Mouse (Mus musculus) heart, embryonic 16.5 days (tissue): ENCODE measurements around the gene Aspn. TPM values are rescaled to one million over a fixed set of nuclear protein-coding genes. Genes with fewer than 3 reads are reported as not detected.

ENCODE experiments used
- ATAC-seq: fragments of 200-750 bp; cut with Nextera tagmentation; replicated peaks from 2 replicates; pipeline ENCODE4 v1.8.0; 2017; ENCODE audit warnings: moderate number of reproducible peaks; ENCODE audit not compliant: insufficient read depth, low FRiP score; ENCODE audit errors: extremely low read depth
- H3K27ac ChIP-seq: fragments of 300-500 bp; sonication (generic); 2 replicates; pipeline ENCODE4 v1.5.1; 2014; ENCODE audit warnings: mild to moderate bottlenecking, low read length, control low read depth, moderate library complexity
- H3K27me3 ChIP-seq: fragments of 300-500 bp; sonication (generic); 2 replicates; pipeline ENCODE4 v1.6.1; 2014; ENCODE audit warnings: low read length, mixed read lengths; ENCODE audit not compliant: control insufficient read depth, insufficient read depth
- H3K36me3 ChIP-seq: fragments of 300-500 bp; sonication (generic); 2 replicates; pipeline ENCODE4 v1.6.1; 2014; ENCODE audit not compliant: control insufficient read depth, insufficient read depth
- H3K4me1 ChIP-seq: fragments of 300-500 bp; sonication (generic); 2 replicates; pipeline ENCODE4 v1.6.1; 2014; ENCODE audit warnings: low read length, mixed read lengths; ENCODE audit not compliant: control insufficient read depth, insufficient read depth
- H3K4me2 ChIP-seq: fragments of 300-500 bp; sonication (generic); 2 replicates; pipeline ENCODE4 v1.6.1; 2014; ENCODE audit warnings: low read depth, mild to moderate bottlenecking, control low read depth, low read length
- H3K4me3 ChIP-seq: fragments of 300-500 bp; sonication (generic); 2 replicates; pipeline ENCODE4 v1.5.1; 2014; ENCODE audit warnings: mild to moderate bottlenecking, control low read depth, low read length
- H3K9ac ChIP-seq: fragments of 300-500 bp; sonication (generic); 2 replicates; pipeline ENCODE4 v1.6.1; 2014; ENCODE audit warnings: low read length, control low read depth
- H3K9me3 ChIP-seq: fragments of 300-500 bp; sonication (generic); replicated peaks from 2 replicates; pipeline ENCODE4 v1.6.1; 2016; ENCODE audit warnings: low read length; ENCODE audit not compliant: control insufficient read depth
- WGBS: fragments of 180-500 bp; shearing (Covaris S2); extraction: QIAGEN DNeasy Blood & Tissue Kit; methylation state at CpG from one replicate; pipeline ENCODE4 v1.1.7; 2014; 5-methylcytosine and 5-hydroxymethylcytosine counted together
- polyA plus RNA-seq: library from polyadenylated mRNA; unstranded; fragments of >200 nt; fragmentation: Nextera tagmentation; extraction: Ambion mirVana; gene quantifications from 2 replicates; pipeline ENCODE4 v1.2.1, GENCODE M21; 2015

Gene Aspn
- polyA plus RNA-seq, 1 experiment from 2014 or later = 45.0 TPM

GRCm38 (mm10) chr13:49545646-49546045 is 1.4 kb downstream of the Aspn start:
- WGBS = 19% methylated on average over 3 of the region's 3 CpGs
- no peaks in the 10 kb centered on the region for H3K27me3 ChIP-seq
- peak overlapping the region; percentile 24 for H3K4me3 ChIP-seq
- H3K4me2 ChIP-seq = no peak overlapping the region
- no peaks in the 10 kb centered on the region for H3K9me3 ChIP-seq
- peak overlapping the region; percentile 61; the same call in 1 of the 2 replicates for H3K27ac ChIP-seq
- H3K4me1 ChIP-seq = no peaks in the 10 kb centered on the region
- no peak for ATAC-seq
- H3K36me3 ChIP-seq = no peaks in the 10 kb centered on the region
- H3K9ac ChIP-seq = no peak overlapping the region

- no peak for ATAC-seq
- Histone ChIP-seq H3K27me3 (no peaks in the 10 kb centered on the region), H3K4me2 (peak overlapping the region; percentile 28), H3K9ac (no peak overlapping the region; the same call in 1 of the 2 replicates), H3K9me3 (no peaks in the 10 kb centered on the region), H3K36me3 (no peaks in the 10 kb centered on the region), H3K4me3 (no peak overlapping the region), H3K4me1 (no peaks in the 10 kb centered on the region), H3K27ac (peak overlapping the region; percentile 62)
- 62% methylated on average over 1 of the region's 1 CpGs for WGBS
These were observed 2.3 kb downstream of the Aspn start for GRCm38 (mm10) chr13:49546517-49546916.

DNA sequence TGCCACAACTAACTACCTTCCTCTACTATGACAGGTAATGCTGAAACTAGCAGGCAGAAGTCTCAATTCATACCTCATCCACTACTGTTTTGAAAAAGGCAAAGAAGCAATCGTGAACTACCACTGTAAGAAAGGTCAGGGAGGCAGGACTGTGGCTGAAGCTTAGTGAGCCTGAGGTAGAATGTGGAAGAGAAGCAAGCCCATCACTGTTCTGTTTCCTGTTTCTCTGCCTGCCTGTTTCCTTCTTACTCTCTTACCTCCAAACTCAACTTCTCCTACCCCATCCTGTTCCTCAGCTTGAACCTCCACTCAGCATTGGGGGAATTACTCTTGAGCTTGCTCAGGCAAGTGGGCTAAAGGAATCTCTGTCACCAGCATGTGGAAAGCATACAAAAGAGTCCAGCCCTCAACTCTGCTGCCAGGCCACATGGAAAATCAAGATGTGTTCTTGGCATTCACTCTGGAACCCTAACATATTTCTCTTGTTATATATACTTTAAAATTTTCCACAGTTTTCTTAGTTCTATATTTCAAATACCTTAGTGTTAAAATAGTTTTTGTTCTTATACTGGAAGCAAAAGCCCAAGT is 3.4 kb downstream of the Aspn start:
- no peak overlapping the region for H3K9ac ChIP-seq
- no peaks in the 10 kb centered on the region for H3K27me3 ChIP-seq
- H3K4me3 ChIP-seq = no peak overlapping the region
- H3K27ac ChIP-seq = no peak overlapping the region
- 65% methylated on average over 1 of the region's 1 CpGs for WGBS
- H3K36me3 ChIP-seq = no peaks in the 10 kb centered on the region
- H3K4me1 ChIP-seq = no peaks in the 10 kb centered on the region
- ATAC-seq = no peak
- H3K4me2 ChIP-seq = no peak overlapping the region
- H3K9me3 ChIP-seq = no peaks in the 10 kb centered on the region

- 87% methylated on average over 3 of the region's 3 CpGs for WGBS
- no peak overlapping the region for H3K4me3 ChIP-seq
These were observed 5.4 kb downstream of the Aspn start for GRCm38 (mm10) chr13:49549616-49550015.

DNA sequence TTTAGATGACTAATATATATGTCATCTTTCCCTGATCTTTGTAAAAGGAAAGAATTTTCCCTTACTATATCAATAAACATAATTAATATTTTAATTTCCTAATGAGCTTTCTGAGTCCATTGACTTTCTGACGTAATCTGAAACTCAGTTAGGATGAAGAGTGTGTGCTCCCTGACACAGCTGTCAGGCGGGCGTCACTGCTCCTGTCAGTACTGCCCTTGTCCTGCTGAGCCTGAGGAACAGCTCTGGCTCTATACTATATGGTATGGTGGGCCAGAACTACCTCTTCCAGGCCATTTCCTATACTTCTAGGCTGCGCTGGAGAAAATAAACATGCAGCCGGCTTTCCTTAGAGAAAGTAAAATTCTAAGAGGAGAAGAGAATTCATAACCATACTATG is 10.3 kb downstream of the Aspn start:
- H3K27me3 ChIP-seq = no peaks in the 10 kb centered on the region
- ATAC-seq = no peak
- no peaks in the 10 kb centered on the region for H3K9me3 ChIP-seq

More at GRCm38 (mm10) chr13:49549616-49550015, 5.4 kb downstream of the Aspn start:
- Histone ChIP-seq H3K9me3 (no peaks in the 10 kb centered on the region), H3K36me3 (no peaks in the 10 kb centered on the region), H3K27me3 (no peaks in the 10 kb centered on the region), H3K4me2 (no peak overlapping the region), H3K4me1 (no peaks in the 10 kb centered on the region), H3K9ac (no peak overlapping the region), H3K27ac (no peak overlapping the region)
- ATAC-seq = no peak

GRCm38 (mm10) chr13:49556203-49556602 is 12.0 kb downstream of the Aspn start:
- no peak for ATAC-seq
- H3K4me1 ChIP-seq = peaks cover 3% of the 10 kb centered on the region; the same call in 1 of the 2 replicates
- H3K27ac ChIP-seq = no peak overlapping the region
- H3K9me3 ChIP-seq = no peaks in the 10 kb centered on the region
- H3K4me2 ChIP-seq = no peak overlapping the region
- no peaks in the 10 kb centered on the region for H3K27me3 ChIP-seq
- 76% methylated on average over 1 of the region's 1 CpGs for WGBS
- no peak overlapping the region for H3K4me3 ChIP-seq
- H3K36me3 ChIP-seq = no peaks in the 10 kb centered on the region
- H3K9ac ChIP-seq = no peak overlapping the region

More for the DNA sequence above, 10.3 kb downstream of the Aspn start:
- H3K36me3 ChIP-seq = no peaks in the 10 kb centered on the region
- H3K4me1 ChIP-seq = peaks cover 3% of the 10 kb centered on the region; the same call in 1 of the 2 replicates
- H3K9ac ChIP-seq = no peak overlapping the region
- H3K4me3 ChIP-seq = no peak overlapping the region
- H3K4me2 ChIP-seq = no peak overlapping the region
- H3K27ac ChIP-seq = no peak overlapping the region
- WGBS = 71% methylated on average over 5 of the region's 5 CpGs

GRCm38 (mm10) chr13:49556924-49557323 is 12.7 kb downstream of the Aspn start:
- ATAC-seq = no peak
- WGBS = 57% methylated on average over 1 of the region's 1 CpGs
- no peak overlapping the region for H3K4me2 ChIP-seq
- no peak overlapping the region for H3K4me3 ChIP-seq
- H3K36me3 ChIP-seq = no peaks in the 10 kb centered on the region
- H3K27me3 ChIP-seq = no peaks in the 10 kb centered on the region
- no peaks in the 10 kb centered on the region for H3K9me3 ChIP-seq
- no peak overlapping the region for H3K27ac ChIP-seq
- peaks cover 3% of the 10 kb centered on the region; the same call in 1 of the 2 replicates for H3K4me1 ChIP-seq
- H3K9ac ChIP-seq = no peak overlapping the region

DNA sequence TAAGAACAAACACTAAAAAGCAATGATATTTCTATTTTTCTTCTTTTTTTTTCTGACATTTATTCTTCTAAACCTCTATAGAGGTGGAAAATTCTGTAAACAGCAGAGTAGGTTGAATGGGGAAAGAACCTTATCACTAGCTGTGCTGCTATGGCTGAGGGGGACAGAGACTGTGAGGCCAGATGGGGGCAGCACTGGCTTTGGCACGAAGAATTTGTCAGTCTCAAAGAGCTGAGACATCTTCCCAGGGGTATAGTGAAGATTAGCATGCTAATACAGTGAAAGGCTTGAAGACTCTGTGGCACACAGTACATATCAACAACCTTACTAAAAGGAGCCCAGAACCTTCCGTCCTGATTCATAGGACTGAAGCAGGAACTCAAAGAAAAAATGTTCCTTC is 14.9 kb downstream of the Aspn start:
- no peak overlapping the region for H3K4me2 ChIP-seq
- peaks cover 3% of the 10 kb centered on the region; the same call in 1 of the 2 replicates for H3K4me1 ChIP-seq
- no peaks in the 10 kb centered on the region for H3K9me3 ChIP-seq
- 0 out of 2 replicates have a peak, but pooled peaks cover 2% of the 10 kb centered on the region for H3K36me3 ChIP-seq
- 47% methylated on average over 2 of the region's 2 CpGs for WGBS
- H3K4me3 ChIP-seq = no peak overlapping the region
- ATAC-seq = no peak
- H3K27me3 ChIP-seq = no peaks in the 10 kb centered on the region
- no peak overlapping the region for H3K27ac ChIP-seq
- H3K9ac ChIP-seq = no peak overlapping the region

- Histone ChIP-seq H3K27me3 (no peaks in the 10 kb centered on the region), H3K4me3 (no peak overlapping the region), H3K9me3 (no peaks in the 10 kb centered on the region), H3K4me1 (peaks cover 3% of the 10 kb centered on the region; the same call in 1 of the 2 replicates), H3K27ac (no peak overlapping the region), H3K36me3 (0 out of 2 replicates have a peak, but pooled peaks cover 2% of the 10 kb centered on the region), H3K4me2 (no peak overlapping the region), H3K9ac (no peak overlapping the region)
- 38% methylated on average over 2 of the region's 2 CpGs for WGBS
- ATAC-seq = no peak
These were observed 16.6 kb downstream of the Aspn start for GRCm38 (mm10) chr13:49560886-49561285.
